Mouse (Mus musculus) cerebellum, adult 2 months (tissue): ENCODE results near the gene Rbpjl. TPM values are rescaled to one million over a fixed set of nuclear protein-coding genes. Genes with fewer than 3 reads are reported as not detected.

Experiments used
- DNase-seq, 2 experiments: peaks; one replicate each; pipeline ENCODE4 v3.0.0; 2021
- H3K27ac ChIP-seq: fragments of 200-500 bp; 2 replicates; pipeline ENCODE4 v1.5.1; 2012; ENCODE audit warnings: low read length, control low read depth, inconsistent platforms; ENCODE audit not compliant: insufficient read depth
- H3K27me3 ChIP-seq: fragments of 200-500 bp; 2 replicates; pipeline ENCODE4 v1.6.1; 2012; ENCODE audit warnings: inconsistent platforms, mild to moderate bottlenecking, low read length, moderate library complexity; ENCODE audit not compliant: control insufficient read depth, insufficient read depth
- H3K4me1 ChIP-seq: fragments of 200-500 bp; 2 replicates; pipeline ENCODE4 v1.6.1; 2011; ENCODE audit warnings: low read length; ENCODE audit not compliant: control insufficient read depth, insufficient read depth
- H3K4me3 ChIP-seq: fragments of 200-500 bp; replicated peaks from 2 replicates; pipeline ENCODE3; 2011; ENCODE audit warnings: mild to moderate bottlenecking, low read depth, low read length, control low read depth; ENCODE audit not compliant: insufficient read depth
- CTCF ChIP-seq: fragments of 200-500 bp; IDR thresholded peaks from 2 replicates; pipeline ENCODE4 v1.5.1; 2011; ENCODE audit warnings: low read depth, mild to moderate bottlenecking, control low read depth, low read length, moderate library complexity, borderline replicate concordance; ENCODE audit not compliant: insufficient read depth
- POLR2A ChIP-seq: fragments of 200-500 bp; IDR thresholded peaks from 2 replicates; pipeline ENCODE4 v1.6.1; 2011; ENCODE audit warnings: low read length, control low read depth, borderline replicate concordance; ENCODE audit not compliant: insufficient read depth
- WGBS: fragments of 180-500 bp; shearing (Covaris S2); methylation state at CpG from one replicate; pipeline ENCODE4 v1.1.7; 2018; 5-methylcytosine and 5-hydroxymethylcytosine counted together
- polyA plus RNA-seq: library from polyadenylated mRNA; depleted of rRNA; stranded (reverse); fragments of >200 nt; gene quantifications from 2 replicates; pipeline ENCODE4 v1.2.3, GENCODE M21; 2012

Gene Rbpjl
- polyA plus RNA-seq, 1 experiment = 0.34 TPM

DNA sequence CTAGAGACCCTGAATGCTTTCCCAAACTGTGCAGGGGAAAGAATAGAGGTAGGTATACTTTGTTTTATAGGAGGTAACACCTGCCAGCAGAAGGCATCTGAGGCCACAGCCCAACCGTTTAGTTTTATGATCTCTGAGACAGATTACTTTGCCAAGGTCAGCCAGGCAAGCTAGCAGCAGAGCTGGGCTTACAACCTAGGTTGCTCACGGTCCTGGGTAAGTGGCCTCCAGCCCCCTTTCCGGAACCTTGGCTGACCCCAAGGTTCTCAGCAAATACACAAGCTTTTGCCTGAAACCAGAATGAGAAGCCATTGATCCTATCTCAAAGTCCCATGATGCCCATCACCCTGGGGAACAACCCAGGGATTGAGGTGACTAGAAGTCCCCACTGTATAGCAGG, 31.7 kb downstream of the Rbpjl start:
- no peak overlapping the region for H3K27ac ChIP-seq

GRCm38 (mm10) chr2:164435216-164436090, 32.5 kb downstream of the Rbpjl start:
- H3K27ac ChIP-seq = no peak overlapping the region
- no peaks in the 10 kb centered on the region for H3K4me1 ChIP-seq
- WGBS = 56% methylated on average over 5 of the region's 5 CpGs
- no peak overlapping the region for H3K4me3 ChIP-seq
- no peaks in the 10 kb centered on the region for H3K27me3 ChIP-seq
- no peak for TF ChIP-seq POLR2A
- no peak for TF ChIP-seq CTCF
- DNase-seq = no peak

More for the DNA sequence above, 31.7 kb downstream of the Rbpjl start:
- WGBS = 79% methylated on average over 3 of the region's 3 CpGs
- TF ChIP-seq POLR2A (no peak), CTCF (no peak)
- Histone ChIP-seq H3K4me3 (no peak overlapping the region), H3K27me3 (no peaks in the 10 kb centered on the region), H3K4me1 (no peaks in the 10 kb centered on the region)
- DNase-seq = no peak

- no peak for TF ChIP-seq POLR2A
- no peak for TF ChIP-seq CTCF
- Histone ChIP-seq H3K4me3 (no peak overlapping the region), H3K27ac (peak overlapping the region; percentile 17; the same call in 1 of the 2 replicates)
These were observed 33.4 kb downstream of the Rbpjl start for GRCm38 (mm10) chr2:164436215-164436913.

GRCm38 (mm10) chr2:164436961-164437360, 34.0 kb downstream of the Rbpjl start:
- Histone ChIP-seq H3K4me3 (no peak overlapping the region), H3K4me1 (no peaks in the 10 kb centered on the region), H3K27me3 (no peaks in the 10 kb centered on the region), H3K27ac (peak overlapping the region; percentile 17; the same call in 1 of the 2 replicates)
- 55% methylated on average over 3 of the region's 3 CpGs for WGBS
- no peak for TF ChIP-seq POLR2A
- TF ChIP-seq CTCF = no peak
- no peak for DNase-seq

More at GRCm38 (mm10) chr2:164436215-164436913, 33.4 kb downstream of the Rbpjl start:
- Histone ChIP-seq H3K4me1 (no peaks in the 10 kb centered on the region), H3K27me3 (no peaks in the 10 kb centered on the region)
- WGBS = 26% methylated on average over 8 of the region's 8 CpGs
- peak in 1 of 2 experiments; percentile 33 for DNase-seq

GRCm38 (mm10) chr2:164437710-164438109, 34.8 kb downstream of the Rbpjl start:
- H3K27me3 ChIP-seq = no peaks in the 10 kb centered on the region
- WGBS = 74% methylated on average over 6 of the region's 6 CpGs
- no peak for DNase-seq
- H3K27ac ChIP-seq = peak overlapping the region; percentile 41; the same call in 1 of the 2 replicates
- H3K4me3 ChIP-seq = peak overlapping the region; percentile 16
- TF ChIP-seq CTCF (no peak), POLR2A (no peak)
- H3K4me1 ChIP-seq = no peaks in the 10 kb centered on the region

DNA sequence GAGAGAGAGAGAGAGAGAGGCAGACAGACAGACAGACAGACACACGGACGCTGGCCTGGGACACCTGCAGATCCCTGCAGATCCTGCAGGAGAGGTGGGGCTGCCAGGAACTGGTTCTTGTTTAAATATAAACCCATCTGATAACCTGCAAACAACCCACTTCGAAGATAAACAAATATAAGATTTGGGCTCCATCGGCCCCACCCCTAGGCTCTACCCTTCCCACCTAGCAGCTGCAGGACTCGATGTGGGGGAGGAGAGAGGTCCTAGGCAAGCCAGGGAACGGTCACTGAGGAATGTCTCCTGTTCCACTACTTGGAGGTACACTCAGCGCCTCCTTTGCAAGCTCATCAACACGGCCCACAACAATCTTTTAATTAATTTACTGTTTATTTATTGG, 35.3 kb downstream of the Rbpjl start:
- H3K27me3 ChIP-seq = no peaks in the 10 kb centered on the region
- WGBS = 75% methylated on average over 8 of the region's 8 CpGs
- TF ChIP-seq CTCF = no peak
- no peak for TF ChIP-seq POLR2A
- no peaks in the 10 kb centered on the region for H3K4me1 ChIP-seq
- no peak for DNase-seq
- peak overlapping the region; percentile 41 for H3K27ac ChIP-seq
- no peak overlapping the region for H3K4me3 ChIP-seq

DNA sequence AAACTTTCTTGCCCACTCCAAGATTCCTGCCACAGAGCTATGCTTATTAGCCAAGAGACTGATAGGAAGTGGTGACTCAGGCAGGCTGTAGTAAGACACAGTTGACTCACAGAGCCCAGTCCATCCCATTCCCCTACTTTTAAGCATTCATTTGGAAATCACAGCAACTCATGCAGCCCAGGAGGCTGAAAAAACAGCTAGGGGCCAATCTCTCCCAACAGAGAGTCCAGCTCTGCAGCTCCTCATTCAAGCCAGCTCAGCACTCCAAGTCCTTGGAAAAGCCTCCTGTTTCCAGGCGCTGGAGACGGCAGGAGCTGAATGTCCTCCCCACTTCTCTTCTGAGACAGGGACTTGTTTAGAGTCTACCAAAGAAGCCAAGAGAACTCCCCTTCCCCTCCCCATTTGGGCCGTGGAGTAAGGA, 36.1 kb downstream of the Rbpjl start:
- Histone ChIP-seq H3K4me1 (no peaks in the 10 kb centered on the region), H3K4me3 (no peak overlapping the region), H3K27me3 (no peaks in the 10 kb centered on the region), H3K27ac (peak overlapping the region; percentile 32; the same call in 1 of the 2 replicates)
- 52% methylated on average over 3 of the region's 3 CpGs for WGBS
- no peak for TF ChIP-seq CTCF
- no peak for TF ChIP-seq POLR2A
- peak in 1 of 2 experiments; percentile 53 for DNase-seq
